ENCODE assay signal across 8 mouse cellular contexts in genomic region chr17:25272951-25273705, GRCm38 (mm10). TPM values are rescaled to one million over a fixed set of nuclear protein-coding genes. Genes with fewer than 3 reads are reported as not detected.
DNase-seq lines count a peak whose midpoint lies in the region; ATAC-seq and TF ChIP-seq lines count a peak whose summit lies in the region.

No protein-coding gene starts in this region.

- H3K4me2 ChIP-seq in embryonic facial prominence, embryonic 15.5 days (replicated peaks) = peak overlapping the region; percentile 85
- H3K4me2 ChIP-seq in heart, embryonic 15.5 days = peak overlapping the region; percentile 85
- H3K4me2 ChIP-seq in liver, embryonic 14.5 days (ENCODE audit: low read depth) = peak overlapping the region; percentile 99
- peak overlapping the region; percentile 92 for H3K4me2 ChIP-seq in stomach, embryonic 15.5 days

- peaks cover 31% of the 10 kb centered on the region for H3K4me1 ChIP-seq in embryonic facial prominence, embryonic 15.5 days
- peaks cover 34% of the 10 kb centered on the region for H3K4me1 ChIP-seq in heart, embryonic 15.5 days (replicated peaks)
- peaks cover 23 to 26% of the 10 kb centered on the region in 2 experiments for H3K4me1 ChIP-seq in liver, embryonic 14.5 days (replicated peaks; ENCODE audit: control insufficient read depth in 2 of 2, insufficient read depth in 2 of 2, low read length in 1 of 2)
- H3K4me1 ChIP-seq in stomach, embryonic 15.5 days = peaks cover 24% of the 10 kb centered on the region

- H3K9me3 ChIP-seq in embryonic facial prominence, embryonic 15.5 days (replicated peaks) = no peaks in the 10 kb centered on the region
- H3K9me3 ChIP-seq in heart, embryonic 15.5 days (replicated peaks) = no peaks in the 10 kb centered on the region
- no peaks in the 10 kb centered on the region for H3K9me3 ChIP-seq in liver, embryonic 14.5 days (ENCODE audit: control insufficient read depth, low read length)
- no peaks in the 10 kb centered on the region for H3K9me3 ChIP-seq in stomach, embryonic 15.5 days

- peak overlapping the region; percentile 98 for H3K4me3 ChIP-seq in embryonic facial prominence, embryonic 15.5 days (replicated peaks)
- peak overlapping the region; percentile 75 for H3K4me3 ChIP-seq in heart, embryonic 15.5 days
- H3K4me3 ChIP-seq in liver, embryonic 14.5 days (ENCODE audit: insufficient read depth in 1 of 2, low read depth in 2 of 2, low read length in 2 of 2) = peak overlapping the region; percentile 82 to 100
- H3K4me3 ChIP-seq in stomach, embryonic 15.5 days (replicated peaks) = peak overlapping the region; percentile 98

- ATAC-seq in embryonic facial prominence, embryonic 15.5 days (ENCODE audit: insufficient number of reproducible peaks, low FRiP score, low TSS enrichment, low read depth) = peak; percentile 93
- peak; percentile 88 for ATAC-seq in heart, embryonic 15.5 days (replicated peaks; ENCODE audit: insufficient number of reproducible peaks, insufficient read depth, low FRiP score, low read depth)
- peak; percentile 87 for ATAC-seq in liver, embryonic 14.5 days (ENCODE audit: insufficient read depth)
- ATAC-seq in stomach, embryonic 15.5 days (ENCODE audit: insufficient read depth, low FRiP score, low read depth) = peak; percentile 89

- H3K27me3 ChIP-seq in embryonic facial prominence, embryonic 15.5 days = no peaks in the 10 kb centered on the region
- H3K27me3 ChIP-seq in heart, embryonic 15.5 days = no peaks in the 10 kb centered on the region
- H3K27me3 ChIP-seq in liver, embryonic 14.5 days (ENCODE audit: control insufficient read depth, insufficient read depth, low read length) = no peaks in the 10 kb centered on the region
- no peaks in the 10 kb centered on the region for H3K27me3 ChIP-seq in stomach, embryonic 15.5 days (replicated peaks)

- TF ChIP-seq CTCF in liver, embryonic 14.5 days (IDR thresholded peaks at IDR 0.05; ENCODE audit: low read depth) = no peak

- TF ChIP-seq EP300 in liver, embryonic 14.5 days (IDR thresholded peaks at IDR 0.05; ENCODE audit: low read depth) = peak; percentile 69

- peak overlapping the region; percentile 100 for H3K9ac ChIP-seq in embryonic facial prominence, embryonic 15.5 days
- H3K9ac ChIP-seq in heart, embryonic 15.5 days = peak overlapping the region; percentile 94
- peak overlapping the region; percentile 99 for H3K9ac ChIP-seq in liver, embryonic 14.5 days (replicated peaks)
- H3K9ac ChIP-seq in stomach, embryonic 15.5 days = peak overlapping the region; percentile 99

- H3K27ac ChIP-seq in embryonic facial prominence, embryonic 15.5 days (replicated peaks) = peak overlapping the region; percentile 99
- H3K27ac ChIP-seq in heart, embryonic 15.5 days = peak overlapping the region; percentile 98
- H3K27ac ChIP-seq in liver, embryonic 14.5 days = peak overlapping the region; percentile 92
- peak overlapping the region; percentile 98 for H3K27ac ChIP-seq in stomach, embryonic 15.5 days

- WGBS in embryonic facial prominence, embryonic 15.5 days = under 1% methylated on average over 87 of the region's 92 CpGs
- WGBS in heart, embryonic 15.5 days = under 1% methylated on average over 77 of the region's 92 CpGs
- WGBS in liver, embryonic 14.5 days (ENCODE audit: insufficient replicate concordance) = under 1% methylated on average over 91 of the region's 92 CpGs
- WGBS in stomach, embryonic 15.5 days = under 1% methylated on average over 92 of the region's 92 CpGs

- peak; percentile 93 for DNase-seq in CD4-positive, CD25-positive, alpha-beta regulatory T cell, adult 2 months (ENCODE audit: low read depth, low spot score)
- peak; percentile 83 for DNase-seq in adrenal gland, postnatal 25 days
- peak; percentile 87 to 94 for DNase-seq in kidney, postnatal 4 days
- DNase-seq in liver, embryonic 14.5 days (ENCODE audit: low read depth in 3 of 3, low spot score in 3 of 3) = peak; percentile 79 to 87 (median 84)
- peak; percentile 94 to 95 for DNase-seq in natural killer cell, adult 2 months (ENCODE audit: low spot score in 2 of 2)

- peaks cover 16% of the 10 kb centered on the region for H3K36me3 ChIP-seq in embryonic facial prominence, embryonic 15.5 days
- peaks cover 14% of the 10 kb centered on the region for H3K36me3 ChIP-seq in heart, embryonic 15.5 days
- H3K36me3 ChIP-seq in liver, embryonic 14.5 days (replicated peaks; ENCODE audit: control insufficient read depth, insufficient read depth, low read depth) = peaks cover 23% of the 10 kb centered on the region
- peaks cover 13% of the 10 kb centered on the region for H3K36me3 ChIP-seq in stomach, embryonic 15.5 days

RNA-seq across cellular contexts. Expression of gene Ube2i, which starts 1.3 kb away (rescaled TPM):
- total RNA-seq in adrenal gland, postnatal 25 days (2021) = 234 and 263 TPM in 2 replicates
- 513 and 543 TPM in 2 replicates for polyA plus RNA-seq in embryonic facial prominence, embryonic 15.5 days (2015; fragmentation: Nextera tagmentation; extraction: Ambion mirVana)
- polyA plus RNA-seq in heart, embryonic 15.5 days (2015; fragmentation: Nextera tagmentation; extraction: Ambion mirVana) = 322 and 354 TPM in 2 replicates
- 129 and 168 TPM in 2 replicates for polyA plus RNA-seq in liver, embryonic 14.5 days (2012; rRNA removed)
- 244 and 260 TPM in 2 replicates for polyA plus RNA-seq in liver, embryonic 14.5 days (2014; fragmentation: Nextera tagmentation; extraction: Ambion mirVana)
- polyA plus RNA-seq in stomach, embryonic 15.5 days (2015; fragmentation: Nextera tagmentation; extraction: Ambion mirVana) = 503 and 542 TPM in 2 replicates

RNA-seq across cellular contexts. Expression of gene Baiap3, which starts 17.0 kb away (rescaled TPM):
- 6.8 and 15.0 TPM in 2 replicates for total RNA-seq in adrenal gland, postnatal 25 days (2021)
- 1.3 and 1.6 TPM in 2 replicates for polyA plus RNA-seq in embryonic facial prominence, embryonic 15.5 days (2015; fragmentation: Nextera tagmentation; extraction: Ambion mirVana)
- 0.34 and 1.7 TPM in 2 replicates for polyA plus RNA-seq in heart, embryonic 15.5 days (2015; fragmentation: Nextera tagmentation; extraction: Ambion mirVana)
- 0.27 and 0.63 TPM in 2 replicates for polyA plus RNA-seq in liver, embryonic 14.5 days (2012; rRNA removed)
- polyA plus RNA-seq in liver, embryonic 14.5 days (2014; fragmentation: Nextera tagmentation; extraction: Ambion mirVana) = 0.69 TPM in 1 of 2 replicates, not detected in the other
- polyA plus RNA-seq in stomach, embryonic 15.5 days (2015; fragmentation: Nextera tagmentation; extraction: Ambion mirVana) = 3.3 and 7.2 TPM in 2 replicates

RNA-seq across cellular contexts. Expression of gene Prss34, which starts 25.1 kb away (rescaled TPM):
- total RNA-seq in adrenal gland, postnatal 25 days (2021) = 0.27 TPM in 1 of 2 replicates, not detected in the other
- 6.9 and 7.0 TPM in 2 replicates for polyA plus RNA-seq in embryonic facial prominence, embryonic 15.5 days (2015; fragmentation: Nextera tagmentation; extraction: Ambion mirVana)
- 0.73 and 0.98 TPM in 2 replicates for polyA plus RNA-seq in heart, embryonic 15.5 days (2015; fragmentation: Nextera tagmentation; extraction: Ambion mirVana)
- polyA plus RNA-seq in liver, embryonic 14.5 days (2012; rRNA removed) = 0.89 and 1.8 TPM in 2 replicates
- polyA plus RNA-seq in liver, embryonic 14.5 days (2014; fragmentation: Nextera tagmentation; extraction: Ambion mirVana) = 0.71 and 3.6 TPM in 2 replicates
- polyA plus RNA-seq in stomach, embryonic 15.5 days (2015; fragmentation: Nextera tagmentation; extraction: Ambion mirVana) = 1.8 TPM in 2 replicates

RNA-seq across cellular contexts. Expression of gene Tsr3, which starts 33.2 kb away (rescaled TPM):
- 25.0 and 28.4 TPM in 2 replicates for total RNA-seq in adrenal gland, postnatal 25 days (2021)
- 50.8 and 53.2 TPM in 2 replicates for polyA plus RNA-seq in embryonic facial prominence, embryonic 15.5 days (2015; fragmentation: Nextera tagmentation; extraction: Ambion mirVana)
- 24.7 and 31.2 TPM in 2 replicates for polyA plus RNA-seq in heart, embryonic 15.5 days (2015; fragmentation: Nextera tagmentation; extraction: Ambion mirVana)
- 11.1 and 13.0 TPM in 2 replicates for polyA plus RNA-seq in liver, embryonic 14.5 days (2012; rRNA removed)
- polyA plus RNA-seq in liver, embryonic 14.5 days (2014; fragmentation: Nextera tagmentation; extraction: Ambion mirVana) = 17.4 and 18.5 TPM in 2 replicates
- polyA plus RNA-seq in stomach, embryonic 15.5 days (2015; fragmentation: Nextera tagmentation; extraction: Ambion mirVana) = 42.8 and 43.1 TPM in 2 replicates

RNA-seq across cellular contexts. Expression of gene Gnptg, which starts 33.2 kb away (rescaled TPM):
- total RNA-seq in adrenal gland, postnatal 25 days (2021) = 42.4 and 50.1 TPM in 2 replicates
- 40.8 and 42.7 TPM in 2 replicates for polyA plus RNA-seq in embryonic facial prominence, embryonic 15.5 days (2015; fragmentation: Nextera tagmentation; extraction: Ambion mirVana)
- 20.4 and 27.1 TPM in 2 replicates for polyA plus RNA-seq in heart, embryonic 15.5 days (2015; fragmentation: Nextera tagmentation; extraction: Ambion mirVana)
- polyA plus RNA-seq in liver, embryonic 14.5 days (2012; rRNA removed) = 11.1 and 11.2 TPM in 2 replicates
- 15.6 and 17.0 TPM in 2 replicates for polyA plus RNA-seq in liver, embryonic 14.5 days (2014; fragmentation: Nextera tagmentation; extraction: Ambion mirVana)
- polyA plus RNA-seq in stomach, embryonic 15.5 days (2015; fragmentation: Nextera tagmentation; extraction: Ambion mirVana) = 41.9 and 44.2 TPM in 2 replicates

Comparison
In these comparisons a context has a peak if more than half of its experiments do, and no peak if none do; other contexts are left out.
1. Peak in every context shown above with its lines: DNase-seq, ATAC-seq, H3K4me3 ChIP-seq and H3K27ac ChIP-seq.